Mouse (Mus musculus): ENCODE data around the gene Neurog2. TPM values are rescaled to one million over a fixed set of nuclear protein-coding genes. Genes with fewer than 3 reads are reported as not detected.
A peak's percentile ranks its signal among the peaks of the same experiment; 100 is the strongest.

Gene Neurog2
- polyA plus RNA-seq, 1 experiment from 2014 or later: 3.5 TPM

- Histone ChIP-seq H3K4me1 (ENCODE audit: control insufficient read depth, insufficient read depth, low read length) (peaks cover 7% of the 10 kb centered on the region), H3K4me2 (ENCODE audit: low read depth, low read length) (no peak overlapping the region), H3K9ac (replicated peaks; ENCODE audit: low read length) (no peak overlapping the region), H3K27ac (replicated peaks; ENCODE audit: low read depth, low read length) (no peak overlapping the region), H3K4me3 (ENCODE audit: low read depth, low read length) (no peak overlapping the region), H3K9me3 (replicated peaks; ENCODE audit: control insufficient read depth, low read length) (no peaks in the 10 kb centered on the region), H3K27me3 (ENCODE audit: control insufficient read depth, insufficient read depth, low read length) (peaks cover 74% of the 10 kb centered on the region), H3K36me3 (replicated peaks; ENCODE audit: control insufficient read depth, insufficient read depth, low read depth, low read length) (no peaks in the 10 kb centered on the region)
- DNase-seq (ENCODE audit: low spot score): no peak
- ATAC-seq (replicated peaks; ENCODE audit: insufficient number of reproducible peaks, low FRiP score, low TSS enrichment, low read depth): no peak
- WGBS: 6% methylated on average over 3 of the region's 3 CpGs
These were observed 2.0 kb downstream of the Neurog2 start for GRCm38 (mm10) chr3:127634984-127635349.

GRCm38 (mm10) chr3:127639875-127640761 is 7.2 kb downstream of the Neurog2 start:
- Histone ChIP-seq H3K4me3 (ENCODE audit: low read depth, low read length) (no peak overlapping the region), H3K27ac (replicated peaks; ENCODE audit: low read depth, low read length) (no peak overlapping the region)

GRCm38 (mm10) chr3:127640762-127641700 is 8.1 kb downstream of the Neurog2 start:
- H3K27ac ChIP-seq (replicated peaks; ENCODE audit: low read depth, low read length): no peak overlapping the region
- H3K4me1 ChIP-seq (ENCODE audit: control insufficient read depth, insufficient read depth, low read length): no peaks in the 10 kb centered on the region; the same call in 1 of the 2 replicates
- no peaks in the 10 kb centered on the region for H3K36me3 ChIP-seq (replicated peaks; ENCODE audit: control insufficient read depth, insufficient read depth, low read depth, low read length)
- peaks cover 69% of the 10 kb centered on the region for H3K27me3 ChIP-seq (ENCODE audit: control insufficient read depth, insufficient read depth, low read length)
- WGBS: 2% methylated on average over 37 of the region's 37 CpGs
- H3K9me3 ChIP-seq (replicated peaks; ENCODE audit: control insufficient read depth, low read length): no peaks in the 10 kb centered on the region
- no peak overlapping the region for H3K9ac ChIP-seq (replicated peaks; ENCODE audit: low read length)
- H3K4me3 ChIP-seq (ENCODE audit: low read depth, low read length): no peak overlapping the region
- H3K4me2 ChIP-seq (ENCODE audit: low read depth, low read length): no peak overlapping the region
- ATAC-seq (replicated peaks; ENCODE audit: insufficient number of reproducible peaks, low FRiP score, low TSS enrichment, low read depth): no peak
- DNase-seq (ENCODE audit: low spot score): no peak

More at GRCm38 (mm10) chr3:127639875-127640761, 7.2 kb downstream of the Neurog2 start:
- Histone ChIP-seq H3K4me2 (ENCODE audit: low read depth, low read length) (no peak overlapping the region), H3K4me1 (ENCODE audit: control insufficient read depth, insufficient read depth, low read length) (no peaks in the 10 kb centered on the region; the same call in 1 of the 2 replicates), H3K9me3 (replicated peaks; ENCODE audit: control insufficient read depth, low read length) (no peaks in the 10 kb centered on the region), H3K36me3 (replicated peaks; ENCODE audit: control insufficient read depth, insufficient read depth, low read depth, low read length) (no peaks in the 10 kb centered on the region), H3K27me3 (ENCODE audit: control insufficient read depth, insufficient read depth, low read length) (peaks cover 65% of the 10 kb centered on the region), H3K9ac (replicated peaks; ENCODE audit: low read length) (no peak overlapping the region)
- under 1% methylated on average over 36 of the region's 36 CpGs for WGBS
- DNase-seq (ENCODE audit: low spot score) (peak; percentile 79), ATAC-seq (replicated peaks; ENCODE audit: insufficient number of reproducible peaks, low FRiP score, low TSS enrichment, low read depth) (peak; percentile 82)

GRCm38 (mm10) chr3:127642211-127642610 is 9.3 kb downstream of the Neurog2 start:
- Histone ChIP-seq H3K36me3 (replicated peaks; ENCODE audit: control insufficient read depth, insufficient read depth, low read depth, low read length) (no peaks in the 10 kb centered on the region), H3K4me3 (ENCODE audit: low read depth, low read length) (no peak overlapping the region), H3K4me1 (ENCODE audit: control insufficient read depth, insufficient read depth, low read length) (no peaks in the 10 kb centered on the region; the same call in 1 of the 2 replicates), H3K27me3 (ENCODE audit: control insufficient read depth, insufficient read depth, low read length) (peaks cover 68% of the 10 kb centered on the region), H3K9me3 (replicated peaks; ENCODE audit: control insufficient read depth, low read length) (no peaks in the 10 kb centered on the region), H3K4me2 (ENCODE audit: low read depth, low read length) (no peak overlapping the region), H3K27ac (replicated peaks; ENCODE audit: low read depth, low read length) (no peak overlapping the region), H3K9ac (replicated peaks; ENCODE audit: low read length) (no peak overlapping the region)
- no peak for ATAC-seq (replicated peaks; ENCODE audit: insufficient number of reproducible peaks, low FRiP score, low TSS enrichment, low read depth)
- DNase-seq (ENCODE audit: low spot score): no peak
- 6% methylated on average over 5 of the region's 5 CpGs for WGBS

GRCm38 (mm10) chr3:127646156-127646825 is 13.4 kb downstream of the Neurog2 start:
- Histone ChIP-seq H3K27me3 (ENCODE audit: control insufficient read depth, insufficient read depth, low read length) (peaks cover 35% of the 10 kb centered on the region), H3K9ac (replicated peaks; ENCODE audit: low read length) (no peak overlapping the region), H3K4me2 (ENCODE audit: low read depth, low read length) (no peak overlapping the region), H3K36me3 (replicated peaks; ENCODE audit: control insufficient read depth, insufficient read depth, low read depth, low read length) (no peaks in the 10 kb centered on the region), H3K27ac (replicated peaks; ENCODE audit: low read depth, low read length) (no peak overlapping the region), H3K9me3 (replicated peaks; ENCODE audit: control insufficient read depth, low read length) (no peaks in the 10 kb centered on the region), H3K4me1 (ENCODE audit: control insufficient read depth, insufficient read depth, low read length) (no peaks in the 10 kb centered on the region), H3K4me3 (ENCODE audit: low read depth, low read length) (no peak overlapping the region)
- ATAC-seq (replicated peaks; ENCODE audit: insufficient number of reproducible peaks, low FRiP score, low TSS enrichment, low read depth) (no peak), DNase-seq (ENCODE audit: low spot score) (no peak)
- WGBS: 49% methylated on average over 18 of the region's 18 CpGs

DNA sequence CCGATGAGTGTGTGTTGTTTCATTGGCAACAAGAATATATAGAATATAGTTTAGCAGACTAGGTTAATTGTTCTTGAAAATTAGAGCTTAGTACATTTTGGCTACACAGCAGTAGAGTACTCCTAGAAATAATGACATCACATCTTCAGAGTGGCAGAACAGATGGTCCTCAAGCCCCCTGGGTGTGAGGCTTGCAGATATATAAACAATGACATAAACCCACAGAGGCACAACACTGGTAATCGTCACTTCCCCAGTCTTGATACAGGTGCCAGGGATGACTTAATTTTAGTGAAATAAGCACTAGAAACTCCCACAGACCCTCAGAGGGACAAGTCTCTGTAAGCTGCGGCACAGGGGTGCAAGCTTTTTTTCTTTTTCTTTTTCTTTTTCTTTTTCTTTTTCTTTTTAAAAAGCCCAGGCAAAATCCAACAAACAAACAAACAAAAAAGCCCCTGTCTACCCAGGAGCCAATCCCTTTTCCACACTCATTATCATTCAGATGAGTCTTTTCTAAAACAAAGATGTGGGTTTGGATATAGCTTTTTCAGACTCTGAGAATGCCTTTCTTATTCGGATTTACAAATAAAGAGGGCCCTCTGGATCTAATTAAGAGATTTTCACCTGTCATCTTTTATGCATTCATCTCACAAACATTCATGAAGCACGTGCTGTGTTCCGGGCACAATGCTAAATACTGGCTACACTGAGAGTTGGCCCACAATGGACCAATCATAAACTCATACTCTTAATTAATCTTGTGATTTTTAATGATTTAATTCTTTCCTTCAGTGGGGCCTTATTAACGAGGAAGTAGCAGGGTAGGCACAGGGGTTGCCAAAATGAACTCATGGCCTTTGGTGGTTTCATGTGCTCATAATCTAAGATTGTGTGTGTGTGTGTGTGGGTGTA is 19.1 kb downstream of the Neurog2 start:
- Histone ChIP-seq H3K27ac (replicated peaks; ENCODE audit: low read depth, low read length) (no peak overlapping the region), H3K9me3 (replicated peaks; ENCODE audit: control insufficient read depth, low read length) (no peaks in the 10 kb centered on the region), H3K4me1 (ENCODE audit: control insufficient read depth, insufficient read depth, low read length) (no peaks in the 10 kb centered on the region), H3K27me3 (ENCODE audit: control insufficient read depth, insufficient read depth, low read length) (0 out of 2 replicates have a peak, but pooled peaks cover 2% of the 10 kb centered on the region), H3K36me3 (replicated peaks; ENCODE audit: control insufficient read depth, insufficient read depth, low read depth, low read length) (no peaks in the 10 kb centered on the region), H3K4me3 (ENCODE audit: low read depth, low read length) (no peak overlapping the region), H3K9ac (replicated peaks; ENCODE audit: low read length) (no peak overlapping the region), H3K4me2 (ENCODE audit: low read depth, low read length) (no peak overlapping the region)
- ATAC-seq (replicated peaks; ENCODE audit: insufficient number of reproducible peaks, low FRiP score, low TSS enrichment, low read depth) (no peak), DNase-seq (ENCODE audit: low spot score) (no peak)
- 50% methylated on average over 7 of the region's 7 CpGs for WGBS

DNA sequence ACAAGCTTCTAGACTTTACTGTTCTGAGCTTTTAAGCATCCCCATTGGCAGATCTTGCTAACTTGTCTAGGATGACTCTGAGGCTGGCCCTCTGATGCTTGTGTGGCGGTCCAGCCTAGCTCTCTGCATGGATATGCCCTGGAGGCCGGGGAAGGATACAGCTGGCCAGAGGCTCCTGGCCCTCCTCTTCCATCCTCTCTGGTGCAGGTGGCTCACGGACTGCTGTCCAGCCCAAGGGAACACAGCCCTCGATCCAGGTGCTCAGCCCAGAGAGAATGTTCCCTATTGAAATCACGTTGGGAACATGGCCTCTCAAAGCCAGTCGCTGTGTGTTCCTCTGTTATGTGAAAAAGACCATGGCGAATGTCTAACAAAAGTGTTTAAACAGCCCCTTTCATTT is 27.8 kb downstream of the Neurog2 start:
- Histone ChIP-seq H3K36me3 (replicated peaks; ENCODE audit: control insufficient read depth, insufficient read depth, low read depth, low read length) (no peaks in the 10 kb centered on the region), H3K4me3 (ENCODE audit: low read depth, low read length) (no peak overlapping the region), H3K9me3 (replicated peaks; ENCODE audit: control insufficient read depth, low read length) (no peaks in the 10 kb centered on the region), H3K4me1 (ENCODE audit: control insufficient read depth, insufficient read depth, low read length) (no peaks in the 10 kb centered on the region), H3K4me2 (ENCODE audit: low read depth, low read length) (no peak overlapping the region), H3K27ac (replicated peaks; ENCODE audit: low read depth, low read length) (no peak overlapping the region), H3K27me3 (ENCODE audit: control insufficient read depth, insufficient read depth, low read length) (no peaks in the 10 kb centered on the region), H3K9ac (replicated peaks; ENCODE audit: low read length) (no peak overlapping the region)
- ATAC-seq (replicated peaks; ENCODE audit: insufficient number of reproducible peaks, low FRiP score, low TSS enrichment, low read depth): no peak
- DNase-seq (ENCODE audit: low spot score): no peak
- whole genome bisulfite sequencing: 77% methylated on average over 7 of the region's 7 CpGs

Measured in embryonic facial prominence, embryonic 11.5 days (tissue).